Mouse (Mus musculus) erythroid progenitor cell, adult 5-6 weeks (primary cell): ENCODE results near the gene Gab2. TPM values are rescaled to one million over a fixed set of nuclear protein-coding genes. Genes with fewer than 3 reads are reported as not detected.

ENCODE experiments used
- ATAC-seq: replicated peaks from 2 replicates; pipeline ENCODE4 v1.8.0; 2016; ENCODE audit warnings: moderate number of reproducible peaks, mild to moderate bottlenecking, moderate TSS enrichment, inconsistent platforms; ENCODE audit not compliant: poor library complexity, low FRiP score, severe bottlenecking
- total RNA-seq, 2 experiments: library from RNA; stranded (forward) in 1 of 2; stranded (reverse) in 1 of 2; fragments of 150-400 nt in 1 of 2; fragments of 186-747, 209-891 nt in 1 of 2; gene quantifications; 2 replicates each; pipeline versions ENCODE4 v1.2.3 to v1.2.4; 2015 to 2017; ENCODE audit warnings: low replicate concordance in 2 of 2

Gab2 gene
- 5.0 and 5.4 TPM in 2 replicates for total RNA-seq (2015; ENCODE audit: low replicate concordance)
- 2.1 and 3.5 TPM in 2 replicates for total RNA-seq (2017; ENCODE audit: low replicate concordance)

GRCm38 (mm10) chr7:97081242-97081958 is at the start of gene Gab2:
Gene Gab2 (plus strand): TSS chr7:97081586.
- peak; percentile 67; the same call in 1 of the 2 replicates for ATAC-seq

DNA sequence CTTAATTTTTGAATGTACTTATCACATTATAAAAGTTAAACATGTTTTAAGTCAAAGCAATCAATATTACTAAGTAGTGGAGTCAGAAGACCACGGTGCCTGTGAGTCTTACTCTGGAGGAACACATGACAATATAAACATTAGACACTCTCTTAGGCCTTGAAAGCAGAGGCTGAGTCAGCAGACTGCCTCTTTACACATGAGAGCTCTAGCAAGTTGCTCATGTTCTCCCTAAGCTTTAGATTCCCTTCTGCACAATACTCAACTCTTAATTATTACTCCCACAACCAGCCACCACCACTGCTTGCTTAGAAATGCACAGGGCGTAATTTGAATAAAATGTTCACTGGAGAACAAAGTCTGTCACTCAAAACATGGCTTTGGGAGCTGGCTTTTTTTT is 49.0 kb upstream of the Gab2 start:
- ATAC-seq = no peak

DNA sequence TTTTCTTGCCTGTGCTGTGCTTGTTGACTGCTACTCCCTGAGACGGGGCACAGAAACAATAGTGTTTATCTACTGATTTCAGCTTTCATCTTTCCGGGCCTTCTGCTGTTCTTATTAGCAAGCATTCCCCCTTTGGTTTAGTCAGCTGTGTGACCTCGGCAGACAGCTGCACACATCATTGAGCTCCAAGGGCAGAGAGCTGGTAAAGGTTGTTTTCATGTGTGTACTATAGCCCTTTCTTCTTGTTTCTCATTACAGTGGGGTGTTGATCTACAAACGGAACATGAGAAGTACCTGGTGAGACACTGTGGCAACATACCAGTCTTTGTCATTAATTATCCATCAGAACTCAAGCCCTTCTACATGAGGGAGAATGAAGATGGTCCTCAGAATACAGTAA is 41.7 kb upstream of the Gab2 start:
- no peak for ATAC-seq

- no peak for ATAC-seq
Measured at GRCm38 (mm10) chr7:97041868-97042449, 39.4 kb upstream of the Gab2 start.

GRCm38 (mm10) chr7:97042981-97043380 is 38.4 kb upstream of the Gab2 start:
- ATAC-seq = no peak

DNA sequence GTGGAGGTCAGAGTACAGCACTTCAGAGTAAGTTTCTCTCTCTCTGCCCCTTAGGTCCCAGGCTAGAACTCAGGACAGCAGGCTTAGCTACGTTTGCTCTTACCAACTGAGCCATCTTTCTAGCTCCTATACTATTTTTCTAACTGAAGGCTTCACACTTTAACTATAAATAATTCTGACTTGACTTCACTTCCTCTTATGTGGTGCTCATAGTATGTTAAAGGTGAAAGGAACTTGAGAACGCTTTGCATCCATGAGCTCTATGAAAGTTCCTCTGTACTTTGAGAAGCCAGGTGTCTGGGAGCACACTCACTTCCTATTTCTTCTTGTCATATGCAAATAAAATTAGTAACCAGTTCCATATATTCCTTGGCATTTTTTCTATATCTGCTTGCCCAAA is 20.4 kb upstream of the Gab2 start:
- no peak for ATAC-seq

DNA sequence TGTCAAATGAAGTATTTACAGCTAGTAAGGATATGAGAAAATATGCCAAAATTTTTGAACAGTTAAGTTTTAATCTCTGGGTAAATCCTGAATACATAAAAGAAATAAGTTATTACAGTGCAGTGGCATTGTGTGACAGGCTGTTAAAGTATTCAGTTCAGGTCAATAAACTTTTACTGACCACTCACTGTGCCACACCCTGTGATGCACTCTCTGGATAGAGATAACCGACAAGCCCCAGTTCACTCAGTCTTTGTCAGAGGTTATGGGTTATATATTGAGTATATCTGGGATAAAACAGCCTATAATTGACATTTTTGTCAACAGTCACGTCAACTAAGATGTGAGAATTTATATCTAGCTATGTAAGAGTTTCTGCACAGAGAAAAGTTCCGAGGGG is 9.9 kb upstream of the Gab2 start:
- no peak for ATAC-seq

DNA sequence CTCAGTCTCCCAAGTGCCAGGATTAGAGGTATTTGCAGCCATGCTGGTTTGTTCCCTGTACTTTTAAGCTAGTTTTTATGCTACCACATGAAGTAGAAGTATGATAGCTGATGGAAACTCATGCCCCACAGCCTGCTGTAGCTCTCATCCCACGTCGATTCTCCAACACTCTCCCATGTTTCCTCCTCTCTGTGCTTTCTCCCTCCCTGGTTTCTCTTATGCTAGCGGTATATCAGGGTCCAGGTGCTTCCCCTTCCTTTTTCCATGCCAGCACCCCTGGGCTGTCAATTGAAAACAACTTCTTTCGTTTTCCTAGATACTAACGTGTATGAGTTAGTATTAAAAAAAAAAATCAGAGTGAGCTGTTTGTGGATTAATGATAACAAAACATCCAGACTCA is 9.3 kb upstream of the Gab2 start:
- no peak for ATAC-seq

DNA sequence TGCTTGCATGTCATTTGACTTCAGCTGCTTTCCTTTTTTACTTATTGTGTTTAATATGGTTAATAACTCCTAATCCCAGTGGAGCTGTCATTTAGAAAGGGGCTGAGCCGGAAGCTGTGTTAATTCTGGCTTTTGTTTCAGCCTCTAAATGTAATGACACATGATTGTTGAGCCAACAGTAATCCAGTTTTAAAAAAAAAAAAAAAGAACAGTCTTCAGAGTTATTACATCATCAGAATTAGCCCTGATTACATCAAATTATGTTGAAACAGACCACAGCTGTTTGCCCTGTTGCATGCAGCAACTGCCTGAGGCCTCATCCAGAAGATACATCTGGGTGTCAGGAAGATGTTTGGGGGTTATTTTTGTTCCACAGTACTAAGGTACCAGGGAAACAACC is 6.4 kb upstream of the Gab2 start:
- ATAC-seq = no peak

GRCm38 (mm10) chr7:97076977-97077376 is 4.4 kb upstream of the Gab2 start:
- no peak for ATAC-seq

DNA sequence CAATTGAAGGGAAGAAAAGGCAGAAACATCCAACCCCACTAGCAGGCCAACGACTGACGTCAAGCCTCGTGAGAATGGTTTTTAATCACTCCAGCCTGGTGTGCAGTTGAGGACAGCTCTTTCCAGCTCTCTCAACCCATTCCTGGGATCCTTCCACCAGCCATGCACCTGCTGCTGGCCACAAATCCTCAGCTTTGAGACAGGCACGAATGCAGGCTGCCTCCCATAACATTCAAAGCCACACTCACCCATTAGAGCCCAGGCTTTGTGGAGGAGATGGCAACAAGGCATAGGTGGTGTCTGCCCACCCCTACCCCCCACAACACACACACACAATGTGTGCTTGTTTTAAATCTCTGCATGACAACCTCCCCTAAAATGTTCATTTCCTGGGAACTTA is 2.7 kb upstream of the Gab2 start:
- no peak for ATAC-seq

DNA sequence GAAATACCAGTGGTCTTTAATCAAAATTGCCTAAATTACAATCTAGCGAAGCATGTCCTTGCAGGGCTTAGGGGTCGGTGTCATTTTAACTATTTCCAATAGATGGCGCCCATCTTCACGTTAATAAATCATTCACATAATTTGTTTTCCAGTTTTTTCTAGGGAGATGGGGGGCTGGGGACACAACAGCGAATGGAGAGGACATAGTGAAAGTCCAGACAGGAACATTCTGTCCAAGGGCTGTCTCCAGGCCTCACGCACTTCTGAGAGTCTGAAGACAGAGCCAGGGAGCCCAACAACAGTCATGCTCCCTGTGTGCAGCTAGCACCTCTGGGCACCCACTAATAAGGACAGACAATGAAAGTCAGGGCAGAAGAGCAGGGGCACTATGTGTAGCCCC is 2.2 kb upstream of the Gab2 start:
- ATAC-seq = no peak

- no peak for ATAC-seq
Measured at GRCm38 (mm10) chr7:97079651-97080365, 1.6 kb upstream of the Gab2 start.

DNA sequence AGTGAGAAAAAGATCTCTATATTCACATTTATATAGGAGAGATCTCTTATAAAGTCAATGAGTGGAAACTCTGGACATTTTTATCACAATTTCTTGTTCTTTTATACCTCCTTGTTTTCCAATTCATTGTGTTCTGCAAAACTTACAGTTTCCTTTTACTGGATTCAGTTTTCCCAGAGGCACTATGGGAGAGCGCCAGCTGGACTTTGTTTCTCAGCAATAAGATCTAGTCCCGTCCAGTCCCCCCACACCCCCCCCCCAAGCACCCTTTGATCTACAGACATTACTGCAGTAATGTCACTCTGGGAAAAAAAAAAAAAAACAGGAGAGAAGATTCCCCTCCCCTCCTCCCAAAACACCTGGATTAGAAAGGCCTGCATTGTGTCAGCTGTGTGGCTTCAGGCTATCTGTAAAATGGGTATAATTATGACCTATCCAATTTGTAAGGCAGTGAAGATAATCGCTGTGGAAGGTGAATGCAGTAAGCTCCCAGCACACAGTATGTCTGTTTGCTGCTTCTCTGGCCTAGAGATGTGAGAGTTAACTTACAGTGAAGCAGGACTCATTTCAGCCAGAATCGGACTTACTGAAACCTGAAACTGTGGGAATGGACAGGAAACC is 655 bp upstream of the Gab2 start:
- ATAC-seq = no peak

GRCm38 (mm10) chr7:97081959-97082218 is 503 bp downstream of the Gab2 start:
- ATAC-seq = no peak

- no peak for ATAC-seq
Measured at GRCm38 (mm10) chr7:97082219-97083101, 1.1 kb downstream of the Gab2 start.

DNA sequence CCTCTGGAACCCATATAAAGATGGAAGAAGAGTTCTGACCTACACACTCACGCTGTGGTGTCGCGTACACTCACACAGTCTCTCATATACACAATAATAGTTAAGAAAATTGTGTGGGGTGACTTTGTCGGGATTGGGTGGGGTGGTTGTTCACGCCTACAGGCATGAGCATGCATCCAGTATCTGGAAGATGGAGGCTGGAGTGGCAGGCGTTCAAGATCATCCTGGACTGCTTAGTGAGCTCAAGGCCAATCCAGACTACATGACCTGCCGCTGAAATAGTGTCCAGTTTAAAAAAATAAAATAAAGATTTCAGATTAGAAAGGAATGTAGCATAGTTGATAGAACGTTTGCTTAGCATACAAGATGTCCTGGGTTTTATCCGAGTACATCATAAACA is 2.2 kb downstream of the Gab2 start:
- no peak for ATAC-seq

DNA sequence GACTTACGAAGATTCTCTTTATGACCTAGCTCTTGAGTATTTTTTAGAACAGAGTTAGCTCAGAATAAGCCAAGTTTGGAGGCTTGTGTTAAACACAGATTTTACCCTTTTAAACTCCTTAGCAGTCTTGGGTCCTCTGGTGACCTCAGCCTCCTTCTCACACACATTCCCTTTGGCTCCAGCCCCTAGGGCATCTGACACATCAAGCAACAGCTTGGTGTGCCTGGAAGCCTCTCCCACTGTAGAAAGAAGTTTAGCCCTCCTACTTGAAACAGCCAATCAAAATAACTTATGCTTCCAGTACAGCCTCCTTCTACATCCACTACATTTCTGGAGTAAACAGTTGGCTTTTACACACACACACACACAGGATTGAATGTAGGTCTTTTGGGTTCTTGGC is 2.8 kb downstream of the Gab2 start:
- no peak for ATAC-seq

DNA sequence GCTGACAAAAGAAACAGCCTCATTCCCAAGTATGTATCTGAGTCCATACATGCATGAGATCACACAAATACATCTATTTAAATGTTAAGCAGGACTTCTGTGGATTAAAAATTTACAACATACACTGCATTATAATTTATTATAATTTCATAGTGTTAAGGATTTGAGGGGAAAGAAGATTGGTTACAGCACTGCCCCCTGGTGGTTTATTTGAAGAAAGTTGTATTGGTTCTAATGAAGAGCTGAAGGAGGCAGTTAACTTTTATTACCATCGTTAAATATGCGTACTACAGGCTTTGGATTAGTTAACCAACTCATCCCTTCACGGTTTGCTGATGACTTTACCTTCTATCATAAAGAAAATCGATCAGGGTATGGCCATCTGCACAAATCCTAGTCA is 3.9 kb downstream of the Gab2 start:
- 0 out of 2 replicates have a peak, but pooled peaks have one; percentile 50 for ATAC-seq

DNA sequence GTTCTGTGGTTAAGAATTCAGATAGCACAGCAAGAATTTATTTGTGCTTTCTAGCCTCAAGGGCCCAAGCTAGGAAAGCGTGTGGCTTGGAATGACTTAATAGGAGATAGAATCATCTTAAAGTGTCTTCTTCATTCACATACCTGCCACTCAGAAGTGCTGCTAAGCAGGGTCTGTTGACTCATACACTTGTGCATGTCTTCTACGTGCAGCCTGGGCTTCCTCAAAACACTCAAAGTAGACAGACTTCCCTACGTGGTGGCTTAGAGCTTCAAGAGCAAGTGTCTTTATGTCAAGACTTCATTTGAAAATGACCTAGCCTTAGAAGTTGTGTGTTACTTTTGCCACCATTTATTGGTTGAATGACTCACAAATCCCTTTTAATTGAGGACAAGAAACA is 12.9 kb downstream of the Gab2 start:
- no peak for ATAC-seq
